Mouse (Mus musculus): ENCODE data around the gene Btg1.

- TF ChIP-seq POLR2A (IDR thresholded peaks at IDR 0.05; ENCODE audit: borderline replicate concordance, extremely low read depth, low read depth, low read length) (no peak), CTCF (IDR thresholded peaks at IDR 0.05; ENCODE audit: insufficient read depth, low read length) (no peak)
Observed at GRCm38 (mm10) chr10:96648161-96648561, 31.4 kb downstream of the Btg1 start.
